Mouse (Mus musculus) spleen, postnatal 36 days (tissue): ENCODE measurements at regions not wholly inside any gene's neighbourhood (a gene's known extent, or its start where the extent isn't known, plus 50 kb on each side); places are given as distances from the start of the nearest gene placed in this dataset.

Source experiments
- DNase-seq, 2 experiments: peaks; one replicate each; pipeline ENCODE4 v3.0.0; 2022; ENCODE audit warnings: low spot score in 2 of 2, mixed read lengths in 1 of 2

GRCm38 (mm10) chr3:52512761-52513160, 244.6 kb downstream of the Foxo1 start:
- peak; percentile 26 to 35 for DNase-seq

GRCm38 (mm10) chr3:52511549-52511948, 243.4 kb downstream of the Foxo1 start:
- DNase-seq, result no peak

- DNase-seq, result no peak
These were observed 242.7 kb downstream of the Foxo1 start for GRCm38 (mm10) chr3:52510831-52511230.

GRCm38 (mm10) chr3:52510088-52510765, 242.1 kb downstream of the Foxo1 start:
- DNase-seq, result no peak

- DNase-seq, result no peak
These were observed 235.8 kb downstream of the Foxo1 start for GRCm38 (mm10) chr3:52503925-52504324.

GRCm38 (mm10) chr3:52502223-52502622, 234.1 kb downstream of the Foxo1 start:
- peak; percentile 18 to 28 for DNase-seq

GRCm38 (mm10) chr3:52501614-52502013, 233.5 kb downstream of the Foxo1 start:
- DNase-seq, result no peak

- peak in 1 of 2 experiments; percentile 15 for DNase-seq
These were observed 231.9 kb downstream of the Foxo1 start for GRCm38 (mm10) chr3:52500026-52500425.

- DNase-seq, result no peak
These were observed 231.4 kb downstream of the Foxo1 start for GRCm38 (mm10) chr3:52499581-52499980.

- DNase-seq, result no peak
These were observed 230.5 kb downstream of the Foxo1 start for GRCm38 (mm10) chr3:52498506-52499228.

- DNase-seq, result no peak
These were observed 228.8 kb downstream of the Foxo1 start for GRCm38 (mm10) chr3:52496965-52497364.

GRCm38 (mm10) chr3:52495401-52495800, 227.3 kb downstream of the Foxo1 start:
- no peak for DNase-seq

GRCm38 (mm10) chr3:52494924-52495323, 226.8 kb downstream of the Foxo1 start:
- DNase-seq, result no peak

- DNase-seq, result peak; percentile 36 to 39
These were observed 211.1 kb downstream of the Foxo1 start for GRCm38 (mm10) chr3:52479186-52479585.

GRCm38 (mm10) chr3:52469900-52470299, 201.8 kb downstream of the Foxo1 start:
- DNase-seq, result no peak

- no peak for DNase-seq
These were observed 201.3 kb downstream of the Foxo1 start for GRCm38 (mm10) chr3:52469397-52469796.

- peak; percentile 61 to 63 for DNase-seq
These were observed 200.2 kb downstream of the Foxo1 start for GRCm38 (mm10) chr3:52468326-52468725.

- DNase-seq, result peak; percentile 47 to 51
These were observed 199.7 kb downstream of the Foxo1 start for GRCm38 (mm10) chr3:52467876-52468275.

GRCm38 (mm10) chr3:52466984-52467565, 198.9 kb downstream of the Foxo1 start:
- no peak for DNase-seq

GRCm38 (mm10) chr3:52466571-52466970, 198.4 kb downstream of the Foxo1 start:
- DNase-seq, result no peak

GRCm38 (mm10) chr3:52463911-52464310, 195.8 kb downstream of the Foxo1 start:
- no peak for DNase-seq

GRCm38 (mm10) chr3:52454955-52455354, 186.8 kb downstream of the Foxo1 start:
- no peak for DNase-seq

- no peak for DNase-seq
These were observed 184.9 kb downstream of the Foxo1 start for GRCm38 (mm10) chr3:52453041-52453440.
